Mouse (Mus musculus): ENCODE measurements around the gene Uqcrh.

Uqcrh gene

DNA sequence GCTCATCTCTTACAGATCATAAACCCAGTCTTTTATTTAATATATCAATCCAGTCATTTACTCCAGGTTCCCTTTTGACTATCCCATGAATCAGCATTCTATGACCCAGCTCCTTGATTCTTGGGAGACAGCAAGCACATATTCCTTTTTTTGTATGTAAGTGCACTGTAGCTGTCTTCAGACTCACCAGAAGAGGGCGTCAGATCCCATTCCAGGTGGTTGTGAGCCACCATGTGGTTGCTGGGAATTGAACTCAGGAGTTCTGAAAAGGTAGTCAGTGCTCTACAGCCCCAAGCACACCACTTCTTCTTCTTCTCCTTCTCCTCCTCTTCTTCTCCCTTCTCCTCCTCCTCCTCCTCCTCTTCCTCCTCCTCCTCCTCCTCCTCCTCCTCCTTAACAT, 17.3 kb downstream of the Uqcrh start:
- no peak for DNase-seq (ENCODE audit: low read depth, low spot score)

DNA sequence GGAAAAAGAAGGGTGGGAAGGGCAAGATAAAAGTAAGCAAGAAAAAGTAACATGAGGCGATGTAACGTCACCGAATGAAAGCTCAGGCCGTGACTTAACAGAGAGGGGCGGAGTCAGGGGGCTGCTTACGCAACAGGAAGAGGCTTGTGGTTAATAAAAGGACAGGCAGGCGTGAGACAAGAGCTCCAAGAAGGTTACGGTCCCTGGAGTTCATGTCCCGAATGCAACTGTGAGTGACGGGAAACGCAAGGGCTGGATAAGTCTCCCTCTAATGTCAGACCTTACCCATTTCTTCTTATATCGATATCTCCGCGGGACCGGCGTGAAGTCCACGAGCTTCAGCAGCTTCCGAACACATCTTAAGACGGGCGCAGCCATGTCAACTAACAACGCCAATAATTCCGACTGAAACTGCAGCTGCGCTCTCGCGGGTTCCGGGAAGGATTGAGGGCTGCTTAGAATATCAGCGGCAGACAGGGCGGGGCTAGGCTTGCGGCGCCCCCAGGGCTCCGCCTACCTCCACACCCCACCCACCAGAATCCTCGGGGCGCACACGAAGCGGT, 21.4 kb downstream of the Uqcrh start, which contains the start of gene Nsun4:
TSS of gene Nsun4 (minus strand) at position 478 of the 563 bp plus-strand sequence.
- peak; percentile 84 for DNase-seq (ENCODE audit: low read depth, low spot score)

GRCm38 (mm10) chr4:116052526-116053293, 22.2 kb downstream of the Uqcrh start:
- no peak for DNase-seq (ENCODE audit: low read depth, low spot score)

GRCm38 (mm10) chr4:116049211-116049610, 25.7 kb downstream of the Uqcrh start:
- DNase-seq (ENCODE audit: low read depth, low spot score): no peak

GRCm38 (mm10) chr4:116048130-116048920, 26.5 kb downstream of the Uqcrh start:
- DNase-seq (ENCODE audit: low read depth, low spot score): peak; percentile 21

- no peak for DNase-seq (ENCODE audit: low read depth, low spot score)
Measured at GRCm38 (mm10) chr4:116047681-116048080, 27.2 kb downstream of the Uqcrh start.

GRCm38 (mm10) chr4:116046604-116047003, 28.3 kb downstream of the Uqcrh start:
- no peak for DNase-seq (ENCODE audit: low read depth, low spot score)

GRCm38 (mm10) chr4:116042186-116042585, 32.7 kb downstream of the Uqcrh start:
- no peak for DNase-seq (ENCODE audit: low read depth, low spot score)

- DNase-seq (ENCODE audit: low read depth, low spot score): no peak
Measured at GRCm38 (mm10) chr4:116040466-116040865, 34.4 kb downstream of the Uqcrh start.

DNA sequence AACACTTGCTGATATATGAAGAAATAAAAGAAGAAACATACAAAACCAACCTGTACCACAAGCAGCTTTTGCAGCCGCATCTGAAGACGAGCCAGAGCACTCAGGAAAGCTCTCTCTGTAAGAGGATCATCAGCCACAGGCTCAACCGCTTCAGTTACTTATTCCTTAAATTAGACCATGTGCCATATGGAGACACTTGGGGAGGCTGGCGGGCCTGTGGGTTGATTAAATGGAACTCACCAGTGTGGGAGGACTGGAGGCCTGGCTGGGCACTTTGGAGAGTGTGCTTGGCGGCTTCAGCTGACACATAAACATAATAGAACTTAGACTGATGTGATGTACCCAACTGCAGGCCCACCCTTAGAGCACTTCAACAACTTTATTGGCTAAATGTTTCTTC, 41.5 kb downstream of the Uqcrh start:
- no peak for DNase-seq (ENCODE audit: low read depth, low spot score)

DNA sequence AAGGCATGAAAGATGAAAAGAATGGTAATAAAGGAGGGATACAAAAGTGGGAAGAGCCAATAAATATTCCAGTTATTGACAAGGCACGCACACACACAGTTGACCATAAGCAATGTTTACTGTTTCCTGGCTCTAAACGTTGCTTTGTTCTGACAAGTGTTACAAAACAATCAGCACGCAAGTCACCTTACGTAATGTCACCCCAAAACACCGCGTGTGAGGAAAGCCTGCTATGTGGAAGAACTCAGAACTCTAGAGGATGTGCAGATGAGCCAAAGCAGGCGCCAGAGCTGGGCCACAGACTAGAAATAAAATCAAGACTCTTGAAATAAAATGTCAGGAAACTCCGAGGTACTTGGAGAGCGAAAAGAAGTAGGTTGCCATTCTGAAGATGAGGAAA, 42.0 kb downstream of the Uqcrh start:
- no peak for DNase-seq (ENCODE audit: low read depth, low spot score)

DNA sequence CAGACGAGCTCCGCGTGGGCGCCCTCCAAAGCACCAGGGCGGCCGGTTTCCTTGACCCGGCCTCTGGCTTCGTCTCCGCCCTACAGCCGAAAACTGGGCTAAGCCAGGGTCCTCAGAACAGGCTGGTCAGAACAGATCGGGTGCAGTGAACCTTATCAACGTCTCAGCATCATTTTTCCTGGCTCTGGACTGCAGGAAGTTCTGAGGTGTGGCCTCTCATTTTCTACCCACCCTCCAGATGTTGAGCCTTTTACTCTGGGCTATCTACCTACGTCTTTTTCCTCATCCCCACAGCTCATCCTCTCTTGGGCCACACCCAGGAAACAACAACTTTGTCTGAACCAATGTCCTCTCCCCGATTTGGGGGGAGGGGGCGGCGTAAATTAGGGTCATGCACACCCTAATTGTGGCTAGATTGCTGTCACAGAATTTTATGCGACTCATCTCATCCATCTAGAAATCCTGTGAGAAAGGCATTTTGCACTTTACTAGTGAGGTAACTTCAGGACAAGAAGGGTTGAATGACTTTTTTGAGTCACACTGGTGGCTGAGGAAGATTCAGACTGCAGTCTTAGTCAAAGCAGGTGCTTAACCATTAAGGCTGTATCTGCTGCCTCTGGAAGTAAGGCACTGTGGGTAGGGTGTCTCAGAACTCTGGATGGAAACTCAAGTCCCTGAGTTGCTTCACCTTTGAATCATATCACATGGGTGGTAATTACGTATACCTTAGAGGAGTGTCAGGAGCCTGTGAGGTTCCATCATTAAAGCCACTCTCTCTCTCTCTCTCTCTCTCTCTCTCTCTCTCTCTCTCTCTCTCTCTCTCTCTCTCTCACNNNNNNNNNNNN, 56.7 kb downstream of the Uqcrh start, which contains the start of gene Faah:
TSS of gene Faah (minus strand) at position 25 of the 845 bp plus-strand sequence.
- no peak for DNase-seq (ENCODE audit: low read depth, low spot score)

DNA sequence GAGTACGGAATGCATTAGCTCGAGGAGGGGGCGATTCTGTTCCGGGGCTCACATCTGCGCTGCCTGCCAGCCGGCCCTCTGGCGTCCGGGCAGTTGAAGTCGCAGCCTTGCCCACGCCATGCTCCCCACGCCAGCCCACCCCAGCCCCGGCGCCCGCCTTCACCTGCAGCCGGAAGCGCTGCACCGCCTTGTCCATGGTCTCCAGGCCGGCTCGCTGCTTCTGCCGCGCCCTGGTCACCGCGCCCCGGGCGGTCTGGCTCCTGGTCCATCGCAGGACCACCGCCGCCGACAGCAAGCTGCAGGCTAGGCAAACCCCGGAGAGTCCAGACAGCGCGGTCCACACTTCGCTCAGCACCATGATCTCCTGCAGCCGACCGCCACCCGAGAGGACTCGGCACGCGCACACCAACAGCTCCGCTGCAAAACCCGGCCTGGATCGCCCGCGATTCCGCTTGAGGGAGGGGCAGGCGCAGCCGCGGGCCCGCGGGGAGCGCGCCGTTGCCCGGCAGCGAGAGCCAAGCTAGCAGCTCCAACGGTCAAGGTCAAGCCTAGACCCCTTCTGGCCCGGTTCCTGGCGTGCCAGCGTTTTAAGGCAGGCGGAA, 57.5 kb downstream of the Uqcrh start:
- DNase-seq (ENCODE audit: low read depth, low spot score): no peak
